Mouse (Mus musculus): Measurements from ENCODE around the gene Ahdc1.

The Ahdc1 gene

GRCm38 (mm10) chr4:133011028-133011820 is at the start of gene Ahdc1:
Gene Ahdc1, plus strand, starts transcription at chr4:133011260.
- peak; percentile 88 for DNase-seq (ENCODE audit: low spot score)

- no peak for DNase-seq (ENCODE audit: low spot score)
These were observed 49.2 kb upstream of the Ahdc1 start for GRCm38 (mm10) chr4:132961866-132962265.

GRCm38 (mm10) chr4:132962628-132963027 is 48.4 kb upstream of the Ahdc1 start:
- DNase-seq (ENCODE audit: low spot score): no peak

GRCm38 (mm10) chr4:132963436-132963835 is 47.6 kb upstream of the Ahdc1 start:
- DNase-seq (ENCODE audit: low spot score): no peak

- no peak for DNase-seq (ENCODE audit: low spot score)
These were observed 47.0 kb upstream of the Ahdc1 start for GRCm38 (mm10) chr4:132964064-132964463.

GRCm38 (mm10) chr4:132964473-132964872 is 46.6 kb upstream of the Ahdc1 start:
- no peak for DNase-seq (ENCODE audit: low spot score)

- DNase-seq (ENCODE audit: low spot score): no peak
These were observed 42.7 kb upstream of the Ahdc1 start for GRCm38 (mm10) chr4:132968105-132968938.

- DNase-seq (ENCODE audit: low spot score): no peak
These were observed 39.5 kb upstream of the Ahdc1 start for GRCm38 (mm10) chr4:132971601-132972000.

- no peak for DNase-seq (ENCODE audit: low spot score)
These were observed 39.0 kb upstream of the Ahdc1 start for GRCm38 (mm10) chr4:132972101-132972500.

GRCm38 (mm10) chr4:132972556-132972955 is 38.5 kb upstream of the Ahdc1 start:
- DNase-seq (ENCODE audit: low spot score): no peak

GRCm38 (mm10) chr4:132973186-132973585 is 37.9 kb upstream of the Ahdc1 start:
- DNase-seq (ENCODE audit: low spot score): no peak

GRCm38 (mm10) chr4:132973814-132974398 is 37.2 kb upstream of the Ahdc1 start, which contains the start of gene Fgr:
Gene Fgr, plus strand, starts transcription at chr4:132974095.
- DNase-seq (ENCODE audit: low spot score): no peak

GRCm38 (mm10) chr4:132974904-132975303 is 36.2 kb upstream of the Ahdc1 start:
- DNase-seq (ENCODE audit: low spot score): peak; percentile 47

- DNase-seq (ENCODE audit: low spot score): no peak
These were observed 35.3 kb upstream of the Ahdc1 start for GRCm38 (mm10) chr4:132975791-132976190.

GRCm38 (mm10) chr4:132976729-132977128 is 34.3 kb upstream of the Ahdc1 start:
- no peak for DNase-seq (ENCODE audit: low spot score)

- no peak for DNase-seq (ENCODE audit: low spot score)
These were observed 33.5 kb upstream of the Ahdc1 start for GRCm38 (mm10) chr4:132977597-132977996.

GRCm38 (mm10) chr4:132979186-132979585 is 31.9 kb upstream of the Ahdc1 start:
- no peak for DNase-seq (ENCODE audit: low spot score)

GRCm38 (mm10) chr4:132981621-132982020 is 29.4 kb upstream of the Ahdc1 start:
- no peak for DNase-seq (ENCODE audit: low spot score)

- no peak for DNase-seq (ENCODE audit: low spot score)
These were observed 28.1 kb upstream of the Ahdc1 start for GRCm38 (mm10) chr4:132982999-132983398.

GRCm38 (mm10) chr4:132983664-132984512 is 27.2 kb upstream of the Ahdc1 start:
- no peak for DNase-seq (ENCODE audit: low spot score)

GRCm38 (mm10) chr4:132988581-132989355 is 22.3 kb upstream of the Ahdc1 start:
- no peak for DNase-seq (ENCODE audit: low spot score)

Measured in ovary, postnatal 14 days (tissue).